13 mouse cellular contexts compared by ENCODE assay signal in genomic region chr4:34680530-34680929, GRCm38 (mm10). TPM values are rescaled to one million over a fixed set of nuclear protein-coding genes. Genes with fewer than 3 reads are reported as not detected.
DNase-seq lines count a peak whose midpoint lies in the region; ATAC-seq and TF ChIP-seq lines count a peak whose summit lies in the region.
"Had no signal": no experiment of that assay in that cellular context is flagged by ENCODE, and none has a peak within 500 bp of the region (broad histone marks: within the 10 kb centered on the region; RNA-seq: fewer than 3 reads in every experiment).

No protein-coding gene starts in this region.

- 0 out of 2 replicates have a peak, but pooled peaks have one; percentile 3 for TF ChIP-seq CTCF in cerebellum, adult 2 months (IDR thresholded peaks at IDR 0.05; ENCODE audit: borderline replicate concordance, insufficient read depth, low read depth, low read length)

- TF ChIP-seq POLR2A in cerebellum, adult 2 months (IDR thresholded peaks at IDR 0.05; ENCODE audit: borderline replicate concordance, insufficient read depth, low read length) = no peak

- no peak overlapping the region for H3K27ac ChIP-seq in cerebellum, adult 2 months (ENCODE audit: insufficient read depth, low read length)
- H3K27ac ChIP-seq in embryonic facial prominence, embryonic 10.5 days (replicated peaks) = no peak overlapping the region

- DNase-seq in cerebellum, adult 2 months = no peak
- DNase-seq in cerebellum, postnatal 36 days = no peak
- peak; percentile 38 for DNase-seq in kidney, postnatal 10 days
- DNase-seq in kidney, adult 9 months = no peak
- peak; percentile 26 for DNase-seq in A20 (ENCODE audit: low read depth, low spot score)
- DNase-seq in embryonic facial prominence, embryonic 10.5 days (ENCODE audit: low spot score) = no peak
- DNase-seq in left cerebral cortex, postnatal 36 days (ENCODE audit: low spot score in 2 of 2) = no peak
- DNase-seq: heart, postnatal 10 days; kidney, postnatal 14 days; lung, postnatal 14 days; thymus, postnatal 4 days had no signal

- peaks cover 8% of the 10 kb centered on the region; the same call in 1 of the 2 replicates for H3K4me1 ChIP-seq in cerebellum, adult 2 months (ENCODE audit: control insufficient read depth, insufficient read depth, low read length)
- H3K4me1 ChIP-seq in embryonic facial prominence, embryonic 10.5 days = peaks cover 5% of the 10 kb centered on the region

- no peaks in the 10 kb centered on the region for H3K9me3 ChIP-seq in embryonic facial prominence, embryonic 10.5 days

- 86% methylated on average over 5 of the region's 5 CpGs for WGBS in cerebellum, adult 2 months
- WGBS in embryonic facial prominence, embryonic 10.5 days = 83% methylated on average over 5 of the region's 5 CpGs

- peak; percentile 46; the same call in 1 of the 2 replicates for ATAC-seq in granulocyte monocyte progenitor cell, adult 5-6 weeks (replicated peaks; ENCODE audit: poor library complexity, severe bottlenecking)

- peaks cover 54% of the 10 kb centered on the region for H3K36me3 ChIP-seq in embryonic facial prominence, embryonic 10.5 days (replicated peaks)

- intact Hi-C loops in left cerebral cortex, postnatal 36 days (cut with DNase I) = loop anchor here (10.0 kb wide), 1 partner anchor 244 kb away; no protein-coding TSS in a partner anchor

- no peak overlapping the region for H3K4me3 ChIP-seq in cerebellum, adult 2 months (replicated peaks; ENCODE audit: insufficient read depth, low read depth, low read length)
- H3K4me3 ChIP-seq in embryonic facial prominence, embryonic 10.5 days = no peak overlapping the region
- H3K4me3 ChIP-seq: myocyte had no signal

- no peaks in the 10 kb centered on the region for H3K27me3 ChIP-seq in cerebellum, adult 2 months (ENCODE audit: control insufficient read depth, insufficient read depth, low read length)
- no peaks in the 10 kb centered on the region for H3K27me3 ChIP-seq in embryonic facial prominence, embryonic 10.5 days (replicated peaks; ENCODE audit: low read depth, poor library complexity, severe bottlenecking)

RNA-seq across cellular contexts. Expression of gene Slc35a1, which starts 6.7 kb away (rescaled TPM):
- polyA plus RNA-seq in cerebellum, adult 2 months (2012; rRNA removed) = 19.2 and 20.9 TPM in 2 replicates
- total RNA-seq in granulocyte monocyte progenitor cell, adult 5-6 weeks (2014; fragmentation: Nextera tagmentation) = 18.5 and 30.9 TPM in 2 replicates
- total RNA-seq in granulocyte monocyte progenitor cell, adult 5-6 weeks (2017) = 28.6 and 29.3 TPM in 2 replicates
- 52.0 and 56.3 TPM in 2 replicates for polyA plus RNA-seq in embryonic facial prominence, embryonic 10.5 days (2016; fragmentation: Nextera tagmentation; extraction: Ambion mirVana)
- 10 to 100 TPM; 20.8 to 26.3 TPM for total RNA-seq in left cerebral cortex, postnatal 36 days (2021)

RNA-seq across cellular contexts. Expression of gene Cfap206, which starts 49.5 kb away (rescaled TPM):
- polyA plus RNA-seq in cerebellum, adult 2 months (2012; rRNA removed) = 0.59 and 1.2 TPM in 2 replicates
- total RNA-seq in granulocyte monocyte progenitor cell, adult 5-6 weeks (2014; fragmentation: Nextera tagmentation) = not detected in 2 replicates
- not detected in 2 replicates for total RNA-seq in granulocyte monocyte progenitor cell, adult 5-6 weeks (2017)
- polyA plus RNA-seq in embryonic facial prominence, embryonic 10.5 days (2016; fragmentation: Nextera tagmentation; extraction: Ambion mirVana) = 0.42 and 0.67 TPM in 2 replicates
- 1 to 10 TPM; 1.8 to 2.0 TPM for total RNA-seq in left cerebral cortex, postnatal 36 days (2021)

Comparison
In these comparisons a context has a peak if more than half of its experiments do, and no peak if none do; other contexts are left out.
1. DNase-seq: peak in kidney, postnatal 10 days (single experiment) and A20 (single experiment); none in cerebellum, adult 2 months (0 of 2), cerebellum, postnatal 36 days (0 of 2), kidney, adult 9 months (single experiment), embryonic facial prominence, embryonic 10.5 days (single experiment) and left cerebral cortex, postnatal 36 days (0 of 2).